Mouse (Mus musculus) lung, adult 2 months (tissue): Measurements from ENCODE around the gene 1700123O20Rik. TPM values are rescaled to one million over a fixed set of nuclear protein-coding genes. Genes with fewer than 3 reads are reported as not detected.

ENCODE experiments used
- DNase-seq: peaks from one replicate; pipeline ENCODE4 v3.0.0; 2022
- H3K4me1 ChIP-seq: fragments of 200-500 bp; 2 replicates; pipeline ENCODE4 v1.6.1; 2011; ENCODE audit warnings: low read length; ENCODE audit not compliant: control insufficient read depth, insufficient read depth
- H3K4me3 ChIP-seq: fragments of 200-500 bp; replicated peaks from 2 replicates; pipeline ENCODE3; 2011; ENCODE audit warnings: low read depth, mild to moderate bottlenecking, control low read depth, low read length; ENCODE audit errors: extremely low read depth
- CTCF ChIP-seq: fragments of 200-500 bp; IDR thresholded peaks from 2 replicates; pipeline ENCODE4 v1.5.1; 2011; ENCODE audit warnings: mild to moderate bottlenecking, low read length, control low read depth; ENCODE audit not compliant: insufficient read depth
- POLR2A ChIP-seq: fragments of 200-500 bp; IDR thresholded peaks from 2 replicates; pipeline ENCODE4 v1.6.1; 2011; ENCODE audit warnings: low read depth, mild to moderate bottlenecking, control low read depth, low read length, borderline replicate concordance; ENCODE audit errors: extremely low read depth
- WGBS: fragments of 180-500 bp; shearing (Covaris S2); methylation state at CpG from one replicate; pipeline ENCODE4 v1.1.7; 2018; 5-methylcytosine and 5-hydroxymethylcytosine counted together
- polyA plus RNA-seq: library from polyadenylated mRNA; depleted of rRNA; stranded (reverse); fragments of >200 nt; gene quantifications from 2 replicates; pipeline ENCODE4 v1.2.3, GENCODE M21; 2012; rRNA removed

1700123O20Rik gene
- polyA plus RNA-seq, 1 experiment: 49.8 TPM

- no peaks in the 10 kb centered on the region for H3K4me1 ChIP-seq
- no peak for TF ChIP-seq POLR2A
- no peak for TF ChIP-seq CTCF
- no peak overlapping the region for H3K4me3 ChIP-seq
- WGBS: 85% methylated on average over 8 of the region's 8 CpGs
- no peak for DNase-seq
Measured at GRCm38 (mm10) chr14:54732206-54732605, 46.2 kb downstream of the 1700123O20Rik start.

GRCm38 (mm10) chr14:54734004-54734403 lies 48.0 kb downstream of the 1700123O20Rik start:
- Histone ChIP-seq H3K4me3 (no peak overlapping the region), H3K4me1 (no peaks in the 10 kb centered on the region)
- WGBS: 69% methylated on average over 4 of the region's 4 CpGs
- TF ChIP-seq POLR2A (no peak), CTCF (no peak)
- DNase-seq: no peak

- Histone ChIP-seq H3K4me1 (no peaks in the 10 kb centered on the region), H3K4me3 (no peak overlapping the region)
- no peak for DNase-seq
Measured at GRCm38 (mm10) chr14:54735221-54735620, 49.2 kb downstream of the 1700123O20Rik start.

GRCm38 (mm10) chr14:54736555-54737552 lies 50.8 kb downstream of the 1700123O20Rik start:
- whole genome bisulfite sequencing: 71% methylated on average over 14 of the region's 14 CpGs
- Histone ChIP-seq H3K4me3 (no peak overlapping the region), H3K4me1 (no peaks in the 10 kb centered on the region)
- TF ChIP-seq POLR2A: no peak
- TF ChIP-seq CTCF: no peak
- DNase-seq: no peak

More at GRCm38 (mm10) chr14:54735221-54735620, 49.2 kb downstream of the 1700123O20Rik start:
- TF ChIP-seq POLR2A: no peak
- TF ChIP-seq CTCF: no peak
- WGBS: 69% methylated on average over 4 of the region's 4 CpGs

GRCm38 (mm10) chr14:54737634-54738033 lies 51.6 kb downstream of the 1700123O20Rik start:
- H3K4me1 ChIP-seq: no peaks in the 10 kb centered on the region
- DNase-seq: no peak
- WGBS: 85% methylated on average over 10 of the region's 10 CpGs
- TF ChIP-seq POLR2A (no peak), CTCF (no peak)
- H3K4me3 ChIP-seq: no peak overlapping the region

Other genes with a start within 250 kb of the 1700123O20Rik start
- gene Lrp10, start 222.1 kb upstream of the 1700123O20Rik start, polyA plus RNA-seq: 184 and 199 TPM in 2 replicates
- 3.0 TPM in 2 replicates for gene Rem2, start 210.1 kb upstream of the 1700123O20Rik start, polyA plus RNA-seq
- gene Prmt5, start 168.7 kb upstream of the 1700123O20Rik start, polyA plus RNA-seq: 15.1 and 20.2 TPM in 2 replicates
- 7.4 and 7.9 TPM in 2 replicates for gene Haus4, start 131.6 kb upstream of the 1700123O20Rik start, polyA plus RNA-seq
- gene Ajuba, start 108.7 kb upstream of the 1700123O20Rik start, polyA plus RNA-seq: 36.4 and 49.6 TPM in 2 replicates
- gene 4931414P19Rik, start 80.2 kb upstream of the 1700123O20Rik start, polyA plus RNA-seq: 6.5 and 7.3 TPM in 2 replicates
- 129 and 146 TPM in 2 replicates for gene Psmb5, start 68.2 kb upstream of the 1700123O20Rik start, polyA plus RNA-seq
- gene Psmb11, start 64.8 kb upstream of the 1700123O20Rik start, polyA plus RNA-seq: not detected in 2 replicates
- not detected in 2 replicates for gene Gm17606, start 45.3 kb upstream of the 1700123O20Rik start, polyA plus RNA-seq
- gene Cdh24, start 44.9 kb upstream of the 1700123O20Rik start, polyA plus RNA-seq: 2.8 and 2.9 TPM in 2 replicates
- gene Acin1, start 715 bp downstream of the 1700123O20Rik start, polyA plus RNA-seq: 100 and 121 TPM in 2 replicates
- 0.43 and 0.56 TPM in 2 replicates for gene Gm29776, start 12.6 kb downstream of the 1700123O20Rik start, polyA plus RNA-seq
- gene Cebpe, start 26.0 kb downstream of the 1700123O20Rik start, polyA plus RNA-seq: 0.57 and 1.1 TPM in 2 replicates
- gene Slc7a8, start 95.7 kb downstream of the 1700123O20Rik start, polyA plus RNA-seq: 2.9 and 4.0 TPM in 2 replicates
- gene Rnf212b, start 127.9 kb downstream of the 1700123O20Rik start, polyA plus RNA-seq: not detected in 2 replicates
- 3.3 and 5.3 TPM in 2 replicates for gene Homez, start 184.7 kb downstream of the 1700123O20Rik start, polyA plus RNA-seq
- 17.8 and 24.4 TPM in 2 replicates for gene Ppp1r3e, start 191.3 kb downstream of the 1700123O20Rik start, polyA plus RNA-seq
- 69.3 and 70.1 TPM in 2 replicates for gene Bcl2l2, start 197.2 kb downstream of the 1700123O20Rik start, polyA plus RNA-seq
- 6.8 TPM in 1 of 2 replicates, not detected in the other for gene Gm20521, start 197.2 kb downstream of the 1700123O20Rik start, polyA plus RNA-seq
- 77.5 and 112 TPM in 2 replicates for gene Pabpn1, start 206.3 kb downstream of the 1700123O20Rik start, polyA plus RNA-seq
- gene Slc22a17, start 226.9 kb downstream of the 1700123O20Rik start, polyA plus RNA-seq: 61.8 and 63.8 TPM in 2 replicates
- 11.8 and 16.3 TPM in 2 replicates for gene Efs, start 239.9 kb downstream of the 1700123O20Rik start, polyA plus RNA-seq
- gene Il25, start 246.5 kb downstream of the 1700123O20Rik start, polyA plus RNA-seq: not detected in 2 replicates